ENCODE assay signal across 8 mouse cellular contexts in genomic region chr5:31451878-31452561, GRCm38 (mm10). TPM values are rescaled to one million over a fixed set of nuclear protein-coding genes. Genes with fewer than 3 reads are reported as not detected.
DNase-seq lines count a peak whose midpoint lies in the region; ATAC-seq and TF ChIP-seq lines count a peak whose summit lies in the region.

Gene Zfp512, plus strand, starts transcription at chr5:31452431.

- TF ChIP-seq POLR2A in testis, adult 2 months (IDR thresholded peaks at IDR 0.05; ENCODE audit: control insufficient read depth, low read depth, low read length) = peak; percentile 74

- TF ChIP-seq CTCF in E14TG2a.4 (conservative IDR thresholded peaks at IDR 0.05; ENCODE audit: low read length) = no peak
- no peak for TF ChIP-seq CTCF in heart, postnatal 0 days (IDR thresholded peaks at IDR 0.05; ENCODE audit: low read depth)
- TF ChIP-seq CTCF in testis, adult 2 months (IDR thresholded peaks at IDR 0.05; ENCODE audit: control insufficient read depth, insufficient read depth, insufficient replicate concordance, low read depth, low read length) = no peak

- H3K27ac ChIP-seq in forebrain, embryonic 12.5 days = no peak within 1 kb of the TSS
- H3K27ac ChIP-seq in heart, postnatal 0 days (ENCODE audit: low read depth) = peak within 1 kb of the TSS; percentile 46
- H3K27ac ChIP-seq in liver, embryonic 16.5 days (ENCODE audit: low read length) = peak within 1 kb of the TSS; percentile 36
- H3K27ac ChIP-seq in neural tube, embryonic 13.5 days (replicated peaks) = 0 out of 2 replicates have a peak within 1 kb of the TSS, but pooled peaks have one; percentile 28
- H3K27ac ChIP-seq in testis, adult 2 months (ENCODE audit: control insufficient read depth, insufficient read depth, low read depth, low read length) = peak within 1 kb of the TSS; percentile 54

- no peak for TF ChIP-seq EP300 in heart, postnatal 0 days (IDR thresholded peaks at IDR 0.05; ENCODE audit: low read depth)

- DNase-seq in c-Kit-positive CD71-positive TER-119-positive erythroid progenitor cells, embryonic 14.5 days (ENCODE audit: low spot score) = peak; percentile 90
- DNase-seq in heart, postnatal 0 days (ENCODE audit: low spot score) = peak; percentile 99
- DNase-seq in kidney, postnatal 4 days = peak; percentile 93 to 97

- WGBS in forebrain, embryonic 12.5 days = 6% methylated on average over 23 of the region's 23 CpGs
- 6% methylated on average over 23 of the region's 23 CpGs for WGBS in heart, postnatal 0 days
- 6% methylated on average over 23 of the region's 23 CpGs for WGBS in liver, embryonic 16.5 days (ENCODE audit: insufficient replicate concordance)
- WGBS in neural tube, embryonic 13.5 days = 7% methylated on average over 23 of the region's 23 CpGs

- peaks cover 23% of the 10 kb centered on the region for H3K4me1 ChIP-seq in E14TG2a.4 (replicated peaks; ENCODE audit: low read depth, low read length)
- H3K4me1 ChIP-seq in forebrain, embryonic 12.5 days = peaks cover 14% of the 10 kb centered on the region
- H3K4me1 ChIP-seq in heart, postnatal 0 days (ENCODE audit: control insufficient read depth, insufficient read depth) = peaks cover 12% of the 10 kb centered on the region; the same call in 1 of the 2 replicates
- peaks cover 12% of the 10 kb centered on the region for H3K4me1 ChIP-seq in liver, embryonic 16.5 days (ENCODE audit: control insufficient read depth, low read depth, low read length)
- H3K4me1 ChIP-seq in neural tube, embryonic 13.5 days (replicated peaks) = peaks cover 20% of the 10 kb centered on the region
- H3K4me1 ChIP-seq in testis, adult 2 months (ENCODE audit: control insufficient read depth, insufficient read depth, low read length) = peaks cover 3% of the 10 kb centered on the region; the same call in 1 of the 2 replicates

- H3K4me3 ChIP-seq in E14TG2a.4 (replicated peaks; ENCODE audit: low read length) = peak within 1 kb of the TSS; percentile 80
- H3K4me3 ChIP-seq in forebrain, embryonic 12.5 days (replicated peaks) = peak within 1 kb of the TSS; percentile 51
- peak within 1 kb of the TSS; percentile 62 for H3K4me3 ChIP-seq in heart, postnatal 0 days (ENCODE audit: low read depth, low read length)
- peak within 1 kb of the TSS; percentile 65 for H3K4me3 ChIP-seq in liver, embryonic 16.5 days (ENCODE audit: low read depth, low read length)
- peak within 1 kb of the TSS; percentile 55 for H3K4me3 ChIP-seq in neural tube, embryonic 13.5 days
- peak within 1 kb of the TSS; percentile 94 for H3K4me3 ChIP-seq in testis, adult 2 months (ENCODE audit: control insufficient read depth, low read depth, low read length)

- no peaks in the 10 kb centered on the region for H3K9me3 ChIP-seq in E14TG2a.4 (ENCODE audit: low read length)
- no peaks in the 10 kb centered on the region for H3K9me3 ChIP-seq in forebrain, embryonic 12.5 days
- no peaks in the 10 kb centered on the region for H3K9me3 ChIP-seq in heart, postnatal 0 days (replicated peaks; ENCODE audit: control insufficient read depth, low read length)
- H3K9me3 ChIP-seq in liver, embryonic 16.5 days (replicated peaks; ENCODE audit: control insufficient read depth, low read length) = no peaks in the 10 kb centered on the region
- no peaks in the 10 kb centered on the region for H3K9me3 ChIP-seq in neural tube, embryonic 13.5 days

- H3K4me2 ChIP-seq in forebrain, embryonic 12.5 days = peak within 1 kb of the TSS; percentile 73
- H3K4me2 ChIP-seq in heart, postnatal 0 days (ENCODE audit: low read depth, low read length) = peak within 1 kb of the TSS; percentile 69
- peak within 1 kb of the TSS; percentile 75 for H3K4me2 ChIP-seq in liver, embryonic 16.5 days (ENCODE audit: low read depth, low read length)
- peak within 1 kb of the TSS; percentile 88 for H3K4me2 ChIP-seq in neural tube, embryonic 13.5 days

- ATAC-seq in forebrain, embryonic 12.5 days (ENCODE audit: low FRiP score) = peak; percentile 99
- peak; percentile 99 for ATAC-seq in heart, postnatal 0 days (ENCODE audit: insufficient read depth, low read depth)
- peak; percentile 98 for ATAC-seq in liver, embryonic 16.5 days (ENCODE audit: low read depth)
- peak; percentile 99 for ATAC-seq in neural tube, embryonic 13.5 days (ENCODE audit: low read depth)

- H3K27me3 ChIP-seq in E14TG2a.4 (ENCODE audit: insufficient read depth, low read length) = no peaks in the 10 kb centered on the region; the same call in none of the 2 replicates
- H3K27me3 ChIP-seq in forebrain, embryonic 12.5 days = no peaks in the 10 kb centered on the region
- no peaks in the 10 kb centered on the region for H3K27me3 ChIP-seq in heart, postnatal 0 days (ENCODE audit: control insufficient read depth, insufficient read depth, low read length)
- H3K27me3 ChIP-seq in liver, embryonic 16.5 days (ENCODE audit: control insufficient read depth, insufficient read depth, low read depth, low read length) = no peaks in the 10 kb centered on the region
- no peaks in the 10 kb centered on the region for H3K27me3 ChIP-seq in neural tube, embryonic 13.5 days
- no peaks in the 10 kb centered on the region for H3K27me3 ChIP-seq in testis, adult 2 months (ENCODE audit: control insufficient read depth, insufficient read depth, low read length)

- peak within 1 kb of the TSS; percentile 75 for H3K9ac ChIP-seq in forebrain, embryonic 12.5 days
- H3K9ac ChIP-seq in heart, postnatal 0 days (replicated peaks; ENCODE audit: low read depth, low read length) = peak within 1 kb of the TSS; percentile 51
- peak within 1 kb of the TSS; percentile 70 for H3K9ac ChIP-seq in liver, embryonic 16.5 days (ENCODE audit: low read depth, low read length)
- H3K9ac ChIP-seq in neural tube, embryonic 13.5 days = peak within 1 kb of the TSS; percentile 83

- H3K36me3 ChIP-seq in E14TG2a.4 (ENCODE audit: insufficient read depth, low read length) = no peaks in the 10 kb centered on the region
- no peaks in the 10 kb centered on the region for H3K36me3 ChIP-seq in forebrain, embryonic 12.5 days (replicated peaks)
- no peaks in the 10 kb centered on the region for H3K36me3 ChIP-seq in heart, postnatal 0 days (replicated peaks; ENCODE audit: control insufficient read depth, insufficient read depth, low read length)
- H3K36me3 ChIP-seq in liver, embryonic 16.5 days (ENCODE audit: control insufficient read depth, insufficient read depth) = no peaks in the 10 kb centered on the region
- H3K36me3 ChIP-seq in neural tube, embryonic 13.5 days = no peaks in the 10 kb centered on the region
- no peaks in the 10 kb centered on the region for H3K36me3 ChIP-seq in testis, adult 2 months (ENCODE audit: control insufficient read depth, insufficient read depth, low read length)

RNA-seq across cellular contexts. Expression of gene Zfp512, which starts in this region (rescaled TPM):
- polyA plus RNA-seq in forebrain, embryonic 12.5 days (2016; fragmentation: Nextera tagmentation; extraction: Ambion mirVana) = 93.9 and 100 TPM in 2 replicates
- total RNA-seq in heart, postnatal 0 days (2014; rRNA removed; ENCODE audit: low replicate concordance) = 19.4 and 19.8 TPM in 2 replicates
- polyA plus RNA-seq in heart, postnatal 0 days (2015; fragmentation: Nextera tagmentation; extraction: Ambion mirVana) = 21.4 and 22.1 TPM in 2 replicates
- polyA plus RNA-seq in liver, embryonic 16.5 days (2015; fragmentation: Nextera tagmentation; extraction: Ambion mirVana) = 13.3 and 14.2 TPM in 2 replicates
- 103 and 109 TPM in 2 replicates for polyA plus RNA-seq in neural tube, embryonic 13.5 days (2015; fragmentation: Nextera tagmentation; extraction: Ambion mirVana)
- polyA plus RNA-seq in testis, adult 2 months (2012; rRNA removed) = 9.1 and 9.2 TPM in 2 replicates
